Comparison of ENCODE assay signal across 21 mouse cellular contexts in genomic region chr5:88862794-88863193, GRCm38 (mm10). TPM values are rescaled to one million over a fixed set of nuclear protein-coding genes. Genes with fewer than 3 reads are reported as not detected.
DNase-seq lines count a peak whose midpoint lies in the region; ATAC-seq lines count a peak whose summit lies in the region.
"Had no signal": no experiment of that assay in that cellular context is flagged by ENCODE, and none has a peak within 500 bp of the region (broad histone marks: within the 10 kb centered on the region; RNA-seq: fewer than 3 reads in every experiment).

No protein-coding gene starts in this region.

- no peak overlapping the region for H3K9ac ChIP-seq in forebrain, embryonic 13.5 days
- no peak overlapping the region for H3K9ac ChIP-seq in hindbrain, embryonic 12.5 days
- no peak overlapping the region for H3K9ac ChIP-seq in hindbrain, embryonic 11.5 days (ENCODE audit: low read depth, low read length)
- H3K9ac ChIP-seq in lung, embryonic 15.5 days = no peak overlapping the region
- H3K9ac ChIP-seq in midbrain, embryonic 14.5 days (replicated peaks; ENCODE audit: low read length) = no peak overlapping the region
- H3K9ac ChIP-seq: embryonic facial prominence, embryonic 13.5 days; forebrain, embryonic 12.5 days; forebrain, postnatal 0 days; heart, embryonic 12.5 days; hindbrain, embryonic 15.5 days; intestine, embryonic 15.5 days had no signal

- WGBS in forebrain, embryonic 13.5 days = 100% methylated on average over 2 of the region's 2 CpGs
- 84% methylated on average over 2 of the region's 2 CpGs for WGBS in forebrain, embryonic 10.5 days
- WGBS in hindbrain, embryonic 12.5 days = 97% methylated on average over 2 of the region's 2 CpGs
- 96% methylated on average over 2 of the region's 2 CpGs for WGBS in hindbrain, embryonic 11.5 days
- WGBS in lung, embryonic 15.5 days = 93% methylated on average over 2 of the region's 2 CpGs
- 97% methylated on average over 2 of the region's 2 CpGs for WGBS in midbrain, embryonic 14.5 days
- 91% methylated on average over 2 of the region's 2 CpGs for WGBS in midbrain, embryonic 10.5 days

- 0 out of 2 replicates have a peak, but pooled peaks have one; percentile 6 for ATAC-seq in forebrain, embryonic 13.5 days
- ATAC-seq in hindbrain, embryonic 12.5 days (ENCODE audit: low FRiP score) = 0 out of 2 replicates have a peak, but pooled peaks have one; percentile 13
- ATAC-seq in hindbrain, embryonic 11.5 days (ENCODE audit: low FRiP score) = no peak
- ATAC-seq in lung, embryonic 15.5 days (ENCODE audit: borderline replicate concordance, extremely low read depth, low FRiP score, low TSS enrichment) = peak; percentile 27; the same call in 1 of the 2 replicates
- peak; percentile 48; the same call in 1 of the 2 replicates for ATAC-seq in midbrain, embryonic 14.5 days (ENCODE audit: low FRiP score, low TSS enrichment)
- ATAC-seq: CD4-positive, CD25-positive, alpha-beta regulatory T cell, adult 4 months; forebrain, postnatal 0 days; intestine, embryonic 15.5 days had no signal

- H3K4me3 ChIP-seq in forebrain, embryonic 13.5 days = no peak overlapping the region
- no peak overlapping the region for H3K4me3 ChIP-seq in forebrain, embryonic 10.5 days
- H3K4me3 ChIP-seq in hindbrain, embryonic 12.5 days = no peak overlapping the region
- no peak overlapping the region for H3K4me3 ChIP-seq in hindbrain, embryonic 11.5 days (ENCODE audit: low read depth, low read length)
- H3K4me3 ChIP-seq in lung, embryonic 15.5 days = no peak overlapping the region
- no peak overlapping the region for H3K4me3 ChIP-seq in midbrain, embryonic 14.5 days (replicated peaks; ENCODE audit: low read depth, low read length)
- no peak overlapping the region for H3K4me3 ChIP-seq in midbrain, embryonic 10.5 days
- H3K4me3 ChIP-seq: embryonic facial prominence, embryonic 13.5 days; forebrain, embryonic 12.5 days; gastrocnemius, adult 2 months; heart, embryonic 12.5 days; hindbrain, embryonic 15.5 days; intestine, embryonic 15.5 days had no signal

- no peak overlapping the region for H3K27ac ChIP-seq in forebrain, embryonic 13.5 days
- H3K27ac ChIP-seq in forebrain, embryonic 10.5 days = no peak overlapping the region
- H3K27ac ChIP-seq in hindbrain, embryonic 12.5 days = no peak overlapping the region
- H3K27ac ChIP-seq in hindbrain, embryonic 11.5 days (ENCODE audit: low read depth, low read length) = no peak overlapping the region
- H3K27ac ChIP-seq in lung, embryonic 15.5 days = no peak overlapping the region
- H3K27ac ChIP-seq in midbrain, embryonic 14.5 days (replicated peaks; ENCODE audit: low read depth, low read length) = no peak overlapping the region
- H3K27ac ChIP-seq in midbrain, embryonic 10.5 days (replicated peaks) = no peak overlapping the region
- H3K27ac ChIP-seq: embryonic facial prominence, embryonic 13.5 days; forebrain, embryonic 12.5 days; gastrocnemius, adult 2 months; hindbrain, embryonic 15.5 days; intestine, embryonic 15.5 days had no signal

- DNase-seq in forebrain, embryonic 10.5 days (ENCODE audit: extremely low spot score, low spot score) = no peak
- no peak for DNase-seq in hindbrain, embryonic 11.5 days (ENCODE audit: low spot score)
- DNase-seq in lung, postnatal 14 days = no peak
- no peak for DNase-seq in midbrain, embryonic 14.5 days
- no peak for DNase-seq in midbrain, embryonic 10.5 days (ENCODE audit: low spot score)
- DNase-seq: cerebellum, adult 11 months; cerebellum, adult 2 months; cerebellum, adult 9-11 months; forebrain, postnatal 0 days; gastrocnemius, adult 2 months; gastrocnemius, postnatal 14 days; kidney, adult 11 months had no signal

- no peak overlapping the region for H3K4me2 ChIP-seq in forebrain, embryonic 13.5 days
- H3K4me2 ChIP-seq in hindbrain, embryonic 12.5 days (replicated peaks) = no peak overlapping the region
- H3K4me2 ChIP-seq in hindbrain, embryonic 11.5 days (replicated peaks; ENCODE audit: low read depth, low read length) = no peak overlapping the region
- H3K4me2 ChIP-seq in lung, embryonic 15.5 days = no peak overlapping the region
- H3K4me2 ChIP-seq in midbrain, embryonic 14.5 days (ENCODE audit: low read length) = no peak overlapping the region
- H3K4me2 ChIP-seq: embryonic facial prominence, embryonic 13.5 days; forebrain, embryonic 12.5 days; heart, embryonic 12.5 days; hindbrain, embryonic 15.5 days; intestine, embryonic 15.5 days had no signal

- no peaks in the 10 kb centered on the region for H3K9me3 ChIP-seq in forebrain, embryonic 13.5 days (replicated peaks)
- no peaks in the 10 kb centered on the region for H3K9me3 ChIP-seq in forebrain, embryonic 10.5 days
- H3K9me3 ChIP-seq in hindbrain, embryonic 12.5 days (replicated peaks) = no peaks in the 10 kb centered on the region
- no peaks in the 10 kb centered on the region for H3K9me3 ChIP-seq in hindbrain, embryonic 11.5 days (ENCODE audit: control insufficient read depth, low read length)
- no peaks in the 10 kb centered on the region for H3K9me3 ChIP-seq in lung, embryonic 15.5 days
- no peaks in the 10 kb centered on the region for H3K9me3 ChIP-seq in midbrain, embryonic 14.5 days (ENCODE audit: control insufficient read depth, low read length)
- H3K9me3 ChIP-seq in midbrain, embryonic 10.5 days (replicated peaks) = no peaks in the 10 kb centered on the region
- H3K9me3 ChIP-seq: embryonic facial prominence, embryonic 13.5 days; forebrain, embryonic 12.5 days; heart, embryonic 12.5 days; hindbrain, embryonic 15.5 days; intestine, embryonic 15.5 days had no signal

- no peaks in the 10 kb centered on the region for H3K36me3 ChIP-seq in forebrain, embryonic 13.5 days (ENCODE audit: poor library complexity, severe bottlenecking)
- no peaks in the 10 kb centered on the region for H3K36me3 ChIP-seq in forebrain, embryonic 10.5 days (replicated peaks)
- no peaks in the 10 kb centered on the region for H3K36me3 ChIP-seq in hindbrain, embryonic 12.5 days
- H3K36me3 ChIP-seq in hindbrain, embryonic 11.5 days (ENCODE audit: control insufficient read depth, insufficient read depth, low read length) = no peaks in the 10 kb centered on the region
- no peaks in the 10 kb centered on the region for H3K36me3 ChIP-seq in lung, embryonic 15.5 days
- no peaks in the 10 kb centered on the region for H3K36me3 ChIP-seq in midbrain, embryonic 14.5 days (ENCODE audit: control insufficient read depth, insufficient read depth, low read length)
- H3K36me3 ChIP-seq in midbrain, embryonic 10.5 days = no peaks in the 10 kb centered on the region
- H3K36me3 ChIP-seq: embryonic facial prominence, embryonic 13.5 days; forebrain, embryonic 12.5 days; heart, embryonic 12.5 days; hindbrain, embryonic 15.5 days; intestine, embryonic 15.5 days had no signal

- no peaks in the 10 kb centered on the region for H3K27me3 ChIP-seq in forebrain, embryonic 13.5 days
- no peaks in the 10 kb centered on the region for H3K27me3 ChIP-seq in forebrain, embryonic 10.5 days (ENCODE audit: poor library complexity, severe bottlenecking)
- no peaks in the 10 kb centered on the region for H3K27me3 ChIP-seq in hindbrain, embryonic 12.5 days
- H3K27me3 ChIP-seq in hindbrain, embryonic 11.5 days (ENCODE audit: control insufficient read depth, insufficient read depth, low read length) = no peaks in the 10 kb centered on the region
- no peaks in the 10 kb centered on the region for H3K27me3 ChIP-seq in lung, embryonic 15.5 days
- H3K27me3 ChIP-seq in midbrain, embryonic 14.5 days (ENCODE audit: control insufficient read depth, insufficient read depth, low read length) = no peaks in the 10 kb centered on the region
- no peaks in the 10 kb centered on the region for H3K27me3 ChIP-seq in midbrain, embryonic 10.5 days (ENCODE audit: low read depth, poor library complexity, severe bottlenecking)
- H3K27me3 ChIP-seq: embryonic facial prominence, embryonic 13.5 days; forebrain, embryonic 12.5 days; heart, embryonic 12.5 days; hindbrain, embryonic 15.5 days; intestine, embryonic 15.5 days had no signal

- H3K4me1 ChIP-seq in forebrain, embryonic 13.5 days = no peaks in the 10 kb centered on the region
- no peaks in the 10 kb centered on the region for H3K4me1 ChIP-seq in forebrain, embryonic 10.5 days
- no peaks in the 10 kb centered on the region for H3K4me1 ChIP-seq in hindbrain, embryonic 12.5 days
- H3K4me1 ChIP-seq in hindbrain, embryonic 11.5 days (replicated peaks; ENCODE audit: control insufficient read depth, insufficient read depth, low read length) = no peaks in the 10 kb centered on the region
- H3K4me1 ChIP-seq in lung, embryonic 15.5 days = no peaks in the 10 kb centered on the region
- no peaks in the 10 kb centered on the region for H3K4me1 ChIP-seq in midbrain, embryonic 14.5 days (ENCODE audit: control insufficient read depth, insufficient read depth, low read length)
- peaks cover 5% of the 10 kb centered on the region for H3K4me1 ChIP-seq in midbrain, embryonic 10.5 days
- H3K4me1 ChIP-seq: embryonic facial prominence, embryonic 13.5 days; forebrain, embryonic 12.5 days; heart, embryonic 12.5 days; hindbrain, embryonic 15.5 days; intestine, embryonic 15.5 days had no signal

RNA-seq across cellular contexts. Expression of gene Slc4a4, which starts 23.8 kb away (rescaled TPM):
- polyA plus RNA-seq in forebrain, embryonic 13.5 days (2015; fragmentation: Nextera tagmentation; extraction: Ambion mirVana) = 0.68 and 1.1 TPM in 2 replicates
- polyA plus RNA-seq in forebrain, embryonic 10.5 days (2016; fragmentation: Nextera tagmentation; extraction: Ambion mirVana) = 1.3 and 1.7 TPM in 2 replicates
- 2.8 and 3.2 TPM in 2 replicates for polyA plus RNA-seq in hindbrain, embryonic 12.5 days (2016; fragmentation: Nextera tagmentation; extraction: Ambion mirVana)
- polyA plus RNA-seq in hindbrain, embryonic 11.5 days (2014; fragmentation: Nextera tagmentation; extraction: Ambion mirVana) = 1.6 and 2.6 TPM in 2 replicates
- 4.8 and 5.4 TPM in 2 replicates for polyA plus RNA-seq in lung, embryonic 15.5 days (2015; fragmentation: Nextera tagmentation; extraction: Ambion mirVana)
- polyA plus RNA-seq in midbrain, embryonic 14.5 days (2014; fragmentation: Nextera tagmentation; extraction: Ambion mirVana) = 4.8 and 6.6 TPM in 2 replicates
- polyA plus RNA-seq in midbrain, embryonic 10.5 days (2016; fragmentation: Nextera tagmentation; extraction: Ambion mirVana) = 1.5 TPM in 2 replicates
- polyA plus RNA-seq: CD4-positive, CD25-positive, alpha-beta regulatory T cell, adult 4 months had no signal
